9 mouse cellular contexts compared by ENCODE assay signal in genomic region chrX:155622527-155622926, GRCm38 (mm10). TPM values are rescaled to one million over a fixed set of nuclear protein-coding genes. Genes with fewer than 3 reads are reported as not detected.
DNase-seq lines count a peak whose midpoint lies in the region; ATAC-seq and TF ChIP-seq lines count a peak whose summit lies in the region.
"Had no signal": no experiment of that assay in that cellular context is flagged by ENCODE, and none has a peak within 500 bp of the region (broad histone marks: within the 10 kb centered on the region; RNA-seq: fewer than 3 reads in every experiment).

No protein-coding gene starts in this region.

- no peak for TF ChIP-seq POLR2A in ES-Bruce4 (IDR thresholded peaks at IDR 0.05; ENCODE audit: insufficient read depth, low read length)

- no peak overlapping the region for H3K27ac ChIP-seq in heart, embryonic 15.5 days
- H3K27ac ChIP-seq in ES-Bruce4 (ENCODE audit: insufficient read depth, low read length) = no peak overlapping the region
- H3K27ac ChIP-seq in embryonic facial prominence, embryonic 13.5 days = no peak overlapping the region
- H3K27ac ChIP-seq in limb, embryonic 10.5 days = no peak overlapping the region
- no peak overlapping the region for H3K27ac ChIP-seq in neural tube, embryonic 11.5 days (ENCODE audit: low read depth, low read length)

- no peak for TF ChIP-seq EP300 in ES-Bruce4 (IDR thresholded peaks at IDR 0.05; ENCODE audit: insufficient read depth, low read depth, low read length)

- no peak for TF ChIP-seq CTCF in ES-Bruce4 (IDR thresholded peaks at IDR 0.05; ENCODE audit: low read depth, low read length)

- no peak for ATAC-seq in heart, embryonic 15.5 days (replicated peaks; ENCODE audit: insufficient number of reproducible peaks, insufficient read depth, low FRiP score, low read depth)
- peak; percentile 39; the same call in 1 of the 2 replicates for ATAC-seq in embryonic facial prominence, embryonic 13.5 days (ENCODE audit: insufficient number of reproducible peaks, insufficient read depth, low FRiP score, low TSS enrichment, low read depth)
- 0 out of 2 replicates have a peak, but pooled peaks have one; percentile 24 for ATAC-seq in neural tube, embryonic 11.5 days (ENCODE audit: insufficient read depth, low FRiP score, low TSS enrichment)
- no peak for ATAC-seq in activated CD4-positive, CD25-positive, alpha-beta regulatory T cell, adult 4 months

- 12% methylated on average over 24 of the region's 24 CpGs for WGBS in heart, embryonic 15.5 days
- WGBS in embryonic facial prominence, embryonic 13.5 days = 28% methylated on average over 24 of the region's 24 CpGs
- WGBS in limb, embryonic 10.5 days = 22% methylated on average over 24 of the region's 24 CpGs
- WGBS in neural tube, embryonic 11.5 days = 14% methylated on average over 24 of the region's 24 CpGs

- intact Hi-C loops in heart, postnatal 14 days (cut with DNase I) = no loop called here

- DNase-seq in heart, postnatal 14 days = no peak
- no peak for DNase-seq in limb, embryonic 10.5 days (ENCODE audit: low spot score)
- peak; percentile 15 for DNase-seq in neural tube, embryonic 11.5 days (ENCODE audit: low spot score)
- DNase-seq in embryo, embryonic 9.5 days (ENCODE audit: extremely low spot score) = no peak

- H3K36me3 ChIP-seq in heart, embryonic 15.5 days = no peaks in the 10 kb centered on the region
- H3K36me3 ChIP-seq in ES-Bruce4 (ENCODE audit: control insufficient read depth, insufficient read depth, low read length, poor library complexity, severe bottlenecking) = no peaks in the 10 kb centered on the region
- H3K36me3 ChIP-seq in embryonic facial prominence, embryonic 13.5 days = no peaks in the 10 kb centered on the region
- H3K36me3 ChIP-seq in limb, embryonic 10.5 days = no peaks in the 10 kb centered on the region
- no peaks in the 10 kb centered on the region for H3K36me3 ChIP-seq in neural tube, embryonic 11.5 days (ENCODE audit: control insufficient read depth, insufficient read depth, low read length)
- H3K36me3 ChIP-seq: G1E had no signal

- H3K9ac ChIP-seq in heart, embryonic 15.5 days = no peak overlapping the region
- H3K9ac ChIP-seq in ES-Bruce4 (ENCODE audit: low read depth, poor library complexity, severe bottlenecking) = peak overlapping the region; percentile 38; the same call in 1 of the 2 replicates
- peak overlapping the region; percentile 52; the same call in 1 of the 2 replicates for H3K9ac ChIP-seq in embryonic facial prominence, embryonic 13.5 days
- no peak overlapping the region for H3K9ac ChIP-seq in neural tube, embryonic 11.5 days (ENCODE audit: low read length)

- H3K27me3 ChIP-seq in heart, embryonic 15.5 days = peaks cover 39% of the 10 kb centered on the region
- H3K27me3 ChIP-seq in ES-Bruce4 (ENCODE audit: control insufficient read depth, insufficient read depth, low read length, poor library complexity, severe bottlenecking) = peaks cover 9% of the 10 kb centered on the region; the same call in 1 of the 2 replicates
- peaks cover 60% of the 10 kb centered on the region for H3K27me3 ChIP-seq in embryonic facial prominence, embryonic 13.5 days
- H3K27me3 ChIP-seq in limb, embryonic 10.5 days (ENCODE audit: low read depth, poor library complexity, severe bottlenecking) = peaks cover 65% of the 10 kb centered on the region
- peaks cover 23% of the 10 kb centered on the region for H3K27me3 ChIP-seq in neural tube, embryonic 11.5 days (ENCODE audit: control insufficient read depth, insufficient read depth, low read length)

- peak overlapping the region; percentile 90 for H3K4me2 ChIP-seq in heart, embryonic 15.5 days
- peak overlapping the region; percentile 78 for H3K4me2 ChIP-seq in embryonic facial prominence, embryonic 13.5 days
- H3K4me2 ChIP-seq in neural tube, embryonic 11.5 days (ENCODE audit: low read depth) = peak overlapping the region; percentile 76

- no peaks in the 10 kb centered on the region for H3K9me3 ChIP-seq in heart, embryonic 15.5 days (replicated peaks)
- no peaks in the 10 kb centered on the region for H3K9me3 ChIP-seq in ES-Bruce4 (replicated peaks; ENCODE audit: control insufficient read depth, insufficient read depth, low read length, poor library complexity, severe bottlenecking)
- no peaks in the 10 kb centered on the region for H3K9me3 ChIP-seq in embryonic facial prominence, embryonic 13.5 days
- no peaks in the 10 kb centered on the region for H3K9me3 ChIP-seq in limb, embryonic 10.5 days (replicated peaks)
- H3K9me3 ChIP-seq in neural tube, embryonic 11.5 days (ENCODE audit: control insufficient read depth, low read length) = no peaks in the 10 kb centered on the region

- H3K4me1 ChIP-seq in heart, embryonic 15.5 days (replicated peaks) = peaks cover 18% of the 10 kb centered on the region
- H3K4me1 ChIP-seq in ES-Bruce4 (ENCODE audit: control insufficient read depth, insufficient read depth, low read length) = no peaks in the 10 kb centered on the region
- 0 out of 2 replicates have a peak, but pooled peaks cover 3% of the 10 kb centered on the region for H3K4me1 ChIP-seq in embryonic facial prominence, embryonic 13.5 days
- peaks cover 13% of the 10 kb centered on the region for H3K4me1 ChIP-seq in limb, embryonic 10.5 days
- H3K4me1 ChIP-seq in neural tube, embryonic 11.5 days (ENCODE audit: control insufficient read depth, insufficient read depth, low read length) = no peaks in the 10 kb centered on the region

- peak overlapping the region; percentile 54 for H3K4me3 ChIP-seq in heart, embryonic 15.5 days
- peak overlapping the region; percentile 84 for H3K4me3 ChIP-seq in ES-Bruce4 (ENCODE audit: low read depth, low read length)
- peak overlapping the region; percentile 48 for H3K4me3 ChIP-seq in embryonic facial prominence, embryonic 13.5 days
- H3K4me3 ChIP-seq in limb, embryonic 10.5 days = peak overlapping the region; percentile 55
- peak overlapping the region; percentile 45 for H3K4me3 ChIP-seq in neural tube, embryonic 11.5 days (ENCODE audit: low read depth, low read length)

RNA-seq across cellular contexts. Expression of gene Ptchd1, which starts 1.1 kb away (rescaled TPM):
- 0.39 and 0.67 TPM in 2 replicates for polyA plus RNA-seq in heart, embryonic 15.5 days (2015; fragmentation: Nextera tagmentation; extraction: Ambion mirVana)
- total RNA-seq in heart, postnatal 14 days (2021) = under 1 TPM in 1 of 2 experiments, not detected in 1; 0.22 TPM
- polyA plus RNA-seq in ES-Bruce4 (2011; ENCODE audit: insufficient read depth, insufficient read length, low read depth, missing spikeins) = 1.9 and 2.6 TPM in 2 replicates
- polyA plus RNA-seq in embryonic facial prominence, embryonic 13.5 days (2015; fragmentation: Nextera tagmentation; extraction: Ambion mirVana) = 1.2 and 2.5 TPM in 2 replicates
- polyA plus RNA-seq in limb, embryonic 10.5 days (2016; fragmentation: Nextera tagmentation; extraction: Ambion mirVana) = 0.20 and 0.29 TPM in 2 replicates
- 0.93 and 1.2 TPM in 2 replicates for polyA plus RNA-seq in neural tube, embryonic 11.5 days (2014; fragmentation: Nextera tagmentation; extraction: Ambion mirVana)
- not detected for polyA plus RNA-seq in activated CD4-positive, CD25-positive, alpha-beta regulatory T cell, adult 4 months (2017; shearing (Covaris generic))
- total RNA-seq: G1E had no signal
- polyA plus RNA-seq: G1E had no signal

RNA-seq across cellular contexts. Expression of gene Gm15155, which starts 2.0 kb away (rescaled TPM):
- not detected in 2 replicates for polyA plus RNA-seq in heart, embryonic 15.5 days (2015; fragmentation: Nextera tagmentation; extraction: Ambion mirVana)
- not detected for total RNA-seq in heart, postnatal 14 days (2021)
- polyA plus RNA-seq in ES-Bruce4 (2011; ENCODE audit: insufficient read depth, insufficient read length, low read depth, missing spikeins) = not detected in 2 replicates
- polyA plus RNA-seq in embryonic facial prominence, embryonic 13.5 days (2015; fragmentation: Nextera tagmentation; extraction: Ambion mirVana) = not detected in 2 replicates
- not detected in 2 replicates for polyA plus RNA-seq in limb, embryonic 10.5 days (2016; fragmentation: Nextera tagmentation; extraction: Ambion mirVana)
- polyA plus RNA-seq in neural tube, embryonic 11.5 days (2014; fragmentation: Nextera tagmentation; extraction: Ambion mirVana) = not detected in 2 replicates
- polyA plus RNA-seq in activated CD4-positive, CD25-positive, alpha-beta regulatory T cell, adult 4 months (2017; shearing (Covaris generic)) = not detected
- total RNA-seq: G1E had no signal
- polyA plus RNA-seq: G1E had no signal

Comparison
In these comparisons a context has a peak if more than half of its experiments do, and no peak if none do; other contexts are left out.
1. ATAC-seq: peak in embryonic facial prominence, embryonic 13.5 days (single experiment) and neural tube, embryonic 11.5 days (single experiment); none in heart, embryonic 15.5 days (single experiment) and activated CD4-positive, CD25-positive, alpha-beta regulatory T cell, adult 4 months (single experiment).
2. H3K9ac ChIP-seq: peak in ES-Bruce4 (single experiment) and embryonic facial prominence, embryonic 13.5 days (single experiment); none in heart, embryonic 15.5 days (single experiment) and neural tube, embryonic 11.5 days (single experiment).
3. Peak in every context shown above with its lines, with median percentiles within 50 percentile points of each other: H3K4me2 ChIP-seq and H3K4me3 ChIP-seq.